Mouse (Mus musculus): ENCODE measurements at regions not wholly inside any gene's neighbourhood (a gene's known extent, or its start where the extent isn't known, plus 50 kb on each side); places are given as distances from the start of the nearest gene placed in this dataset.
A peak's percentile ranks its signal among the peaks of the same experiment; 100 is the strongest.

DNA sequence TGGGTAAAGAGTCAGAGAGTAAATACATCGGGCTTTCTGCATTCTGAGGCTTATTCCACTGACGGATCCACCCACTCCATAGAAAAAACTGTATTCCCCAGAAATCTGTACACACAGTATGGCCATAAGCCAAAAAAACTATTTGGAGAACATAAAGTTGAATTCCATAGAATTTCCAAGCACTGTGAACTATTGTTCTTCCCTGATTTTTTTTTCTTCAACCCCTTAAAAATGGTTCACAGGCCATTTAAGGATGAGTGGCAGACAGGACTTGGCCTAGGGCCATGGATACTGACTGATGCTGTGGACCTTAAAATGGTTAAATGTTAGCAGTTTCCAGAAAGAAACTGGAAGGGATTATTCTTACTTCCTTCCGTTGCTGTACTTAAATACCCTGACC is 247.0 kb downstream of the Sipa1l2 start:
- no peak for DNase-seq

DNA sequence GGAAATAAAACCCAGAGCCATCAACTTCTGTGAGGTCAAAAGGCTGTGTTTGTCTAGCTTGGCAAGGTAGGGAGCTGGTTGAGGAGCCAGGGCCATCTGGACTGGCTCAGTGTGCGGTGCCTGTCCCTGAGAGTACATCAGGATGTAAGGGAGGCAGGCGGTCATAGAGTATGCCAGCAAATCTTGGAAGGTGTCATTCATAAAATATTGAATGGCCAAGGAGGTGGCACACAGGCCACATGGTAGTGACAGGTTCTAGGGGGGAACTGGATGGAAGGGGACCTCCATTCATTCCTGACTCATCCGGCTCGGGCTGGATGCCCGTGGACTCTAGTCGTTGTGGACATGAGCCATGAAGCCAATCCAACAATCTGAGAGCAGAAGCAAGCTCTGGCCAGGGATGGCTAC is 252.0 kb downstream of the Sipa1l2 start:
- DNase-seq = peak; percentile 98

DNA sequence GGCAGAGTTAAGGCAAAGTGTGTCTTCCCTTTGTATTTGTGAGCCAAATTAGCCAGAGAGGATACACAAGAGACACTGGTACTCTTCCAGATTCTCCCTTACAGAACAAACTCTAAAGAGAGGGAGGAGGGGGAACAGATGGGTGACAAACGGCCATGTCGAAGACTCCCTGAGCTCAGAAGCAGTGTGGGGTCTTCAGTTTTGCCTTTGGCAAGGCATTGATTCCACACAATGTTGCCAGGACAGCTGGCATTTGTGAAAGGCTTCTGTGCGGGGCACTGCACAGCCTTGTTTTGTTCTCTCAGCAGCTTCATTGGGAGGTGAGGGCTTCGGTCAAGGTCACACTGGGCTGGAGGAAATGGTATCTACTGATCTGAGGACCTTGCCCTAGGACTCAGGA is 253.9 kb downstream of the Sipa1l2 start:
- no peak for DNase-seq

DNA sequence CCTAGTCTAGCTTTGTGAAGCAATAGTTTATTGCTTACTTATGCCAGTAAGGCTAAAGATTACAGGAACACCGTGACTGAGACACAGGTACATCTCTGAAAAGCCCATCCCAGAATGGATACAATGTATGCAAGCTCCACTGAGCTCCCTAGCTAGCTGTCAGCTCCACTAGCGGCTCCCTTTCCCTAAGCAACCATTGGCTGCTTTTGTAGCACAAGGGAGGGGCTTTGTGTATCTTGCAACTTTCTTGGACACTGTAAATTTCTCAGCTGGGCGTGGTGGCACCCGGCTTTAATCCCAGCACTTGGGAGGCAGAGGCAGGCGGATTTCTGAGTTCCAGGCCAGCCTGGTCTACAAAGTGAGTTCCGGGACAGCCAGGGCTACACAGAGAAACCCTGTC is 254.6 kb downstream of the Sipa1l2 start:
- no peak for DNase-seq

DNA sequence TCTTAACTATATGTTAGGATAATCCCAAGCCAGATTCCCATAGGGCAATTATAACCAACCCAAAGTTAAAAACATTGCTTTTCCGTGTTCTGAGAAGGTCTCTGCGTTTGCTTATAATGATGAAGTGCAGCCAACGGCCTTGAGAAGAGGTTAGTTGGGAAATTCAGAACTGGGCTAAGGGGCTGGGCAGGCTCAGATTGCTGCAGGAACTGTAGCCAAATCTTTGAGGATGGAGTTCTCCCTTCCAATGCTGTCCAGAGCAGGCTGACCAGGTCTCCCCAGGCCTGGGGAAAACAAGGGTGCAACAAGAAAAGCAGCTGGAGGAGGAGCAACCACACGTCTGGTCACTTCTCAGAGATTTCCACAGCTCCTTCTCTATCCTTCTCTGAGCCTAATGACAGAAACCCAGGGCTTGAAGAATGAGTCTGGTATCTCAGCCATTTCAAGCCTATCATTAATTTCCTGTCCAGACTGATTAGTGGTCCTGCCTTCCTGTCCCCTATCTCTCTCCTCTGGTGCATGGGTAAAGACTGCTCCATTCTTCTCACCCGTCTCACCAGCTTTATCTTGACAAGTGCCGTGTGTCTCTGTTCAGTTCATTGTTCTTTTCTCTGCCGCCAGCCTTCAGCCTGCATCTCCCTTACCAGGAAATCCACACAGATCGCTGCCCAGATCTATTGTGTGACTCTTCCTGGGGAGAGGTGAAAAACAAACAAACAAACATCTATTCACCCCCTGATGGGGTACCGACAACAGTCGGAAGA is 255.2 kb downstream of the Sipa1l2 start:
- DNase-seq = no peak

GRCm38 (mm10) chr8:125311228-125312053 is 257.4 kb downstream of the Disc1 start:
- no peak for DNase-seq

All from heart, adult 11 months (tissue).